Mouse (Mus musculus) telencephalon, adult 2 months (tissue): ENCODE results near the gene Armc6.

Source experiments
- DNase-seq: peaks from one replicate; pipeline ENCODE4 v3.0.0-alpha.2; 2011; ENCODE audit warnings: low read depth, low spot score

Armc6 gene

GRCm38 (mm10) chr8:70195762-70196161 is 38.5 kb downstream of the Armc6 start:
- DNase-seq, result no peak

DNA sequence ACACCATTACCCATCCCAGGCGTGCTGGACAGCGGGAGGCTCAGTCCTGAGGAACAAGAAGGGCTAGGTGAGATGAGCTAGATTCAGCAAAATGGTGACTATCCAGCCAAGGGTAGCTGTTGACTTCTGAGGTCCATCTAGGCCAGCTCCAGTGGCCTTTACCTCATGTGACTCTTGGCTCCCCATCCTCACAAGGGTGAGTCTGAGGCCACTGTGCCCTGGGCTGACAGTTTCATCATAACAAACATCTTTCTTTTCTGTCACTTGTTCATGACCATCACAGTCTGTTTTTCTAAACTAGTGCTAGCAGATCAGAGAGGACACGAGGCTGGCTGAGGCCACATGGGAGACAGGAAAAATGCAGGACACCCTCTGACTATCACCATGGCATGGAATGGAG is 40.1 kb downstream of the Armc6 start:
- DNase-seq, result no peak

DNA sequence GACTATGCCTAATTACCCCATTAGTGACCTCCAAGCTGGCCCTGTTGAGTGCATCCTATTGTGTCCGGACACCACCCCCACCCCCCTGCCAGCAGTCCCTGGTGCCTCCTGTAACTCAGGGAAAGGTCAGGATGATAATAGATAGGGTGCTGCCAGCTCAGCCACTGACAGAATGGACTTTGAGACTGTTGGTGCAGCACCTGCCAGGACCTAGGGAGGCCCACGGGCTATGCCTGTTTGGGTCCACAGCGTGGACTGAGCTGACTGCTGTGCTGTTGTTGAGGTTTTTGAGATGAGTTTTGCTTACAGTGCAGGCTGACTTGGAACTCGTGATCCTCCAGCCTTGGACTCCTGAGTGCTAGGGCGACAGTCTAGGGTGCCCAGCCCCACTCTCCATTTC is 41.0 kb downstream of the Armc6 start:
- no peak for DNase-seq

DNA sequence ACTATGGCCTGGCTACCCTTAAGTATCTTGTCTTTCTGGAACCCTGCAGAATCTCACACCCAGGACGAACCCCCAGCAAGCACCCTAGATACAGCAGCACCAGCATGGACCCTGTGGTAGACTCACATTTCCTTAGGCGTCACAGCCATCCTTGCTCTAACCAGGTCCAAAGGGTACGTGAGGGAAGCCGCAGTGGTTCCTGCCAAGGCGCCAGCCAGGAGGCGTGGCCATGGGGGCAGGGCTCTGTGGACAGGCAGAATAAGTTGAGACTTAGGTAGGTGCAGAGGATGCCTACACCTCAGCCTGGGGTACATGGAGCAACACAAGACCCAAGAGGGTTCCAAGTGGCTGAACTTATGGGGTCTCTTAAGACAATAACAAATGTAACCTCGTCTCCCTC is 45.6 kb downstream of the Armc6 start:
- DNase-seq, result no peak

GRCm38 (mm10) chr8:70183194-70183593 is 51.1 kb downstream of the Armc6 start:
- DNase-seq, result no peak

GRCm38 (mm10) chr8:70181903-70182252 is 52.4 kb downstream of the Armc6 start:
- no peak for DNase-seq

DNA sequence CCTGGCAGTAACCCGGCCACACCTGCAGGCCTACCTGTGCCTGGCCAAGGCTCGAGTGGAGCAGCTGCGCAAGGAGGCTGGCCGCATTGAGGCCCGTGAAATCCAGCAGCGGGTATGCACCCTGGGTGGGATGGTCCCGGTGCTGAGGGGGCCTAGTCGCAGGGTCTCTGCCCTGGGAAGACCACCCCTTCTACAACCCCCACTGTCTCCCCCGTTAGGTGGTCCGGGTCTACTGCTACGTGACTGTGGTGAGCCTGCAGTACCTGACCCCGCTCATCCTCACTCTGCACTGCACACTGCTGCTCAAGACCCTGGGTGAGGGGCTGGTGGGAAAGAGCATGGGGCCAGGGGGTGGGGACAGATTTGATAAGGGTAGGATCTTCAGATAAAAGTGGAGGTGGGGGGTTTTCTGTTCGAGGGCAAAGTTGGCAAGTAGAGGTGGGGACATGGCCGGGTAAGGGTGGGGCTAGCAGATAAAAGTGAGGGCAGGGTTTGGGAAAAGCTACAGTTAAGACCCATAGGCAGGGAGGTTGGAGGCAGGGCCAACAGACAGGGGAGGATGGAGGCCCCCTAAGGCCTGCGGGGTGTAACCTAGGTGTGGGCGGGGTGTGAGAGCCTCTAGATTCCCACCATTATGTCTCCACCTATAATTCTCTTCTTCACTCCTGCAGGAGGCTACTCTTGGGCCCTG is 52.9 kb downstream of the Armc6 start:
- DNase-seq, result no peak

GRCm38 (mm10) chr8:70179082-70179481 is 55.2 kb downstream of the Armc6 start:
- DNase-seq, result no peak

DNA sequence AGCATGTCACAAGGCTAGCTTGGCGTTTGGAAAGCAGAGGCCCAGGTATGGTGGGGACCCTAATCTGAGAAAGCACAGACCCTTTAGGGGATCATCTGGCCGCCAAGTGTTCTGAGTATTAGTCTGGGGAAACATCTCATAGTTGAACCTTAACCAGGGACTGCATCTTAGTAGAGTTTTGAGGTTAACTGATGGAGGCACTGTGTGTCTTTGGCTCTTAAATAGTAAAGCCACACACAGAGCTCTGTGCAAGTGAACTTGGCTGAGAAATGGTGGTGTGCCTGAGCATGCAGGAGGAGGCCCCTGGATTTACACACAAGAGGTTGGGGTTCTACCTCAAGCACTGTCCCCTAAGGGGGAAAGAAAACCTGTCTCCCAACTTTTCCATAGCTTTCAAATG is 56.0 kb downstream of the Armc6 start:
- no peak for DNase-seq

DNA sequence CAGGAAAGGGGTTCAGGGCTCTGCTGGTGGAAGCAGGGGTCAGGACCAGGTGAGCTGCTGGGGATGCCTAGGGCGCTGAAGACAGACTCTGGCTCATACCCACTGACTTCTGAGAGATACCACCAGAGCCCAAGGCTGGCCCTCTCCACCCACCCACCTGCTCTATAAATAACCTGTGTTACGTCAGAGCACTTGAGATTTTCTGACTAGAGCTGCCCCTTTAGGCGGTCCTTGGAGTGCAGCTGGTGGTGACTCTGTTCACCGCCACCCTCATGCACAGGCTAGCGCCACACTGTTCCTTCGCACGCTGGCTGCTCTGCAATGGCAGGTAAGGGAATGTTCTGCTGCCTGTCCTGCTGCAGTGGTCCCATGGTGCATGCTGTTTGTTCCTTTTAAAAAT is 60.2 kb downstream of the Armc6 start:
- peak; percentile 11 for DNase-seq

GRCm38 (mm10) chr8:70173320-70173719 is 60.9 kb downstream of the Armc6 start:
- DNase-seq, result no peak

DNA sequence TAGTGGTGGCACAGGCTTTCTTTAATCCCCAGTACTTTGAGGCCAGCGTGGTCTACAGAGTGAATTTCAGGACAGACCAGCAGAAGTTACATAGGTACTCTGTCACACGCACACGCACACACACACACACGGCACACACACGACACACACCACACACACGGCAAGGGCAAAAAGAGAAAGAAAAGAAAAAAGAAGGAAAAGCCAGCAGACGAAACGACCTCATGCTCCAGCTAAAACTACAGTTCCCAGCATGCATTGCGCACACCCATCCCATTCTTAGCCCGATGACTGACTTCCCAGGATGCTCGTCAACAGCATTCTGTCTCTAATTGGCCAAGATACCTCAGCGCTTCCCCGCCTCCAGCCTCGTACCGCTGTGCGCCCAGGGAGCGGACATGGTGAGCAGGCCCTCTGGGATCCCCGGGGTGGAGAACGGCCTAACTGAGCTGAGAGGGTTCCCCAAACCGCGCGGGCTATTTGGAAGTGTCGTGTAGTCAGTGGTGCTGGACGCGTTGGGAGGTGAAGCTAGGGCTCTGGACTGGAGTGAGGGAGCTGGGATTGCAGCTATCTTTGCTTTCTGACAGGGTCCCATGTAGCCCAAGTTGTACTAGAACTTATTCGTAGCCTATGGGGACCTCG is 62.1 kb downstream of the Armc6 start, which contains the start of gene Tmem161a:
TSS of gene Tmem161a (plus strand) at position 314 of the 639 bp plus-strand sequence.
- peak; percentile 96 for DNase-seq

DNA sequence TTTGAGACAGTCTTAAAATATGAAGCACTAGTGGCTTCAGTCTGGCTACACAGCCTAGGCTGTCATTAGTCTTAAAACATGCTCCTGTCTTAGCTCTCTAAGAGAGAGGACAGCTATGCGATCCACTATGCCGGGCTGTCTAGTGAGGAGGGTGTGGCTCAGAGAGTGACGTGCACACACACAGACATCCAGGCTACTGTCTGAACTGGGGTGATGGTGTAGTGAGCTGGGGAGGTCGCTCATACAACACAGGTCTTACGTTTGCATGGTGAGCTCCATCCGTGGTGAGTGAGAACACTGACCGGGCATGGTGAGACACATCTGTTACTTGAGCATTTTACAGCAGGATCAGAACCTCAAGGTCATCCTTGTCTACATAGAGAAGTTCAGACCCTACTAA is 63.0 kb downstream of the Armc6 start:
- DNase-seq, result no peak

- no peak for DNase-seq
Observed at GRCm38 (mm10) chr8:70170748-70171147, 63.5 kb downstream of the Armc6 start.
